Mouse (Mus musculus) thymus, postnatal 14 days (tissue): ENCODE results near the gene Capn12.
A peak's percentile ranks its signal among the peaks of the same experiment; 100 is the strongest.
"Not testable (repeated sequence)": the region's sequence is repeated elsewhere in the genome, so short reads cannot be mapped to it uniquely, and the experiment has no call there.

Experiments used
- DNase-seq: peaks from one replicate; pipeline ENCODE4 v3.0.0; 2021

Capn12 gene

GRCm38 (mm10) chr7:28879606-28880005 lies 1.6 kb upstream of the Capn12 start:
- DNase-seq: peak; percentile 61

DNA sequence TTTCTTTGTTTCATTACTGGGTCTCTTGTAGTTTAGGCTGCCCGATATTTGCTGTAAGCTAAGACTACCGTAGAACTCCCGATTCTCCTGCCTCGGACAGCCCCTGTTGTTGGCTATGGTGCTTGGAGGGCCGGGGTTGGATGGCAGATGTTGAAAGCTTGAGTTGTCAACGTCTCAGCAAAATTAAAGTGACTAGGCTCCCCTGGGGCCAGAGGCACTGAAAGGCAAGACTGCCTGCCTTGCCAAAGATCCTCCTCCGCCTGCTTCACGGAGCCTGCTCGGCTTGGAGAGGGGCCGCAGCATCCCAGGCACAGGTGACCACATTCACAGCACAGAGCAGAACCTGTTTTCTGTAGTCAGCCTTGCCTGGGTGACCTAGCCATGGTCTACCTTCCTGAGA lies 668 bp upstream of the Capn12 start:
- no peak for DNase-seq

DNA sequence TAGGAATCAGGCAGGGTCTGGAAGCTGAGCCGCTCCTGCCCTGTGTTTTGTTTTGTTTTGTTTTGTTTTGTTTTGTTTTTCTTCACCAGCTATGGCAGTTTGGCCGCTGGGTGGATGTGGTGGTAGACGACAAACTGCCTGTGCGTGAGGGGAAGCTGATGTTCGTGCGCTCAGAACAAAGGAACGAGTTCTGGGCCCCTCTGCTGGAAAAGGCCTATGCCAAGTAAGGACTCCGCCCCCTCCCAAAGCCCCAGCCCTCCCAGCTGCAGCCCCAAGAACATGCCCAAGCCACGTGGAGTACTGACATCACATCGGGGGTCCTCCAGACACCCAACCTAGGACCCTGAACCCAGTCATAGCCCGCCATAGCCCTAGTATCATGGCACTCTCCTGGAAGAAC lies 1.8 kb downstream of the Capn12 start:
- peak; percentile 51 for DNase-seq

- not testable (repeated sequence) for DNase-seq
These were observed 2.5 kb downstream of the Capn12 start for GRCm38 (mm10) chr7:28883704-28884103.

GRCm38 (mm10) chr7:28886486-28886885 lies 5.3 kb downstream of the Capn12 start:
- peak; percentile 15 for DNase-seq

GRCm38 (mm10) chr7:28888701-28889161 lies 7.5 kb downstream of the Capn12 start:
- DNase-seq: peak; percentile 9

- no peak for DNase-seq
These were observed 11.4 kb downstream of the Capn12 start for GRCm38 (mm10) chr7:28892601-28893000.

DNA sequence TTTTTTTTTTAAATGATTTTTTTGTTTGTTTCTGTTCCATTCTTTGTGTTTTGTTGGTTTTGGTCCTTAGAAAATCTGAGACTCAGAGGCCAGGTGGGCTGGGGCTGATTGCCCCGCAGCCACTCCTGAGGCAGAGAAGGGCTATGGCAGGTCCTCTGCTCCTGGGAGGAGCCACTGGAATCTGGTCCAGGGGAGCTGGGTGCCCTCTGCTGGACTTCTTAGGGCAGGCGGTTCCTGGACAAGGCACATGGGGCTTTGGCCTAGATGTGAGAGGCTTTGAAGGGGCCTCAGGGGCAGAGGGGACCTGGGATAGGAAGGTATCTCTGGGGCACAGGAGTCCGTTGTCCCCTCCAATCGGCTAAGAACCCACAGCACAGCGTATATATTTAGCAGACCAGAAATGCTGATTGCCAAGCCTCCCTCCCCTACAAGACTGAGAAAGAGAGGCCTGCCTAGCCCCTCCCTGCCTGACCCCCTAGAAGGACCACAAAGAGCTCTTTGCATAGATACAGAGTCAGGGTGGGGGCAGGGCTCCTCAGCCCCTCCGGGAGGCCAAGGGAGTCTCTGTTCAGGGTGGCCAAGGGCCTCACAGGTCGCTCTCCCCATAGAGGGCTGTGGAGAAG lies 12.5 kb downstream of the Capn12 start:
- peak; percentile 37 for DNase-seq

DNA sequence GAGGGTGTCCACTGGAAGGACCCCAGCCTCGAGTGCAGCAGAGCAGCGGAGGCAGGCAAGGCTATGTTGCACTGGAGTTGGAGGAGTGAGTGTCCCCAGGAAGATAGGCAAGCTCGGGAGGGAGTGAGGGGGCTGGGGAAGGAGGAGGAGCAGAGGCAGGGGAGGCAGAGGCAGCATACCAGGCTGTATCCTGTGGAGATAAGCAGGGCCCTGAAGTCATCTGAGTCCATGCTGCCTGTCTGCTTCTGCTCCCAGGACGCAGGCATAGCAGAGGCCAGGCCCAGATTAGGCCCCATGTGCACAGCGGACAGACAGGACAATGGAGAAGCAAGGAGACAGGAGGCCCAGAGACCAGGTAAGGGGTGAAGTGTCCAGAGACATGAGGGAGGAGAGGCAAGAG lies 13.7 kb downstream of the Capn12 start:
- DNase-seq: no peak

DNA sequence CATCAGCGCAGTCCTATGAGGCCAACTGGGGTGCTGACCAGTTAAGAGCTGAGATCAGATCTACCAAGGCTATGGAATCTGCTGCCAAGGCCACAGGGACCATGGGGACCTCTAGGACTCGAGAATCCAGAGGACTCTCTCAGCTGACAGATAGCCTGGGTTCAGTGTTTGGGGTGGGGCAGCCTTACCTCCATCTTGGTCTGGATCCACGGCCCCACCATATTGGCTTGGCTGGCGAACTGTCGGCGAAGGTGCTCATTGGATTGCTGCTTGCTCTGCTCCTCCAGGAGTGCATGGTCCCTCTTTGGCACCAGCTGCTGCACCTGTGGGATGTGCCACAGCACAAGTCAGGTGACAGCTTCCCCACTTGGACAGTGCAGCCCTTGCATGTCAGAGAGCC lies 16.4 kb downstream of the Capn12 start:
- DNase-seq: no peak

DNA sequence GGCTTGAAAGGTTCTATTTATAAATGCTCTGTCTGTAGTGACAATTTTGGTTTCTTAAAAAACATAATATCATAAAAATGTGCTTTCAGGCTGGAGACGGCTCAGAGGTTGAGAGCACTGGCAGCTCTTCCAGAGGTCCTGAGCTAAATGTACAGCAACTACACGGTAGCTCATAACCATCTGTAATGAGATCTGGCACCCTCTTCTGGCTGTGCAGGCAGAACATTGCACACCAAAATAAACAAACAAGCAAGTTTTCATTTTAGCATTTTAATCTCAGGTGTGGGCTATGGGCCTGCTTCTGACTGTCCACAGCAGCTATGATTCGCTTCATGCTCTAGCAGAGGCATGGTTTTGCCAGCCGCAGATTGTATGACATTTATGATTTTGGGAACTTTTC lies 18.8 kb downstream of the Capn12 start:
- peak; percentile 20 for DNase-seq

GRCm38 (mm10) chr7:28901311-28902125 lies 20.3 kb downstream of the Capn12 start:
- no peak for DNase-seq

- DNase-seq: no peak
These were observed 21.0 kb downstream of the Capn12 start for GRCm38 (mm10) chr7:28902180-28902579.

DNA sequence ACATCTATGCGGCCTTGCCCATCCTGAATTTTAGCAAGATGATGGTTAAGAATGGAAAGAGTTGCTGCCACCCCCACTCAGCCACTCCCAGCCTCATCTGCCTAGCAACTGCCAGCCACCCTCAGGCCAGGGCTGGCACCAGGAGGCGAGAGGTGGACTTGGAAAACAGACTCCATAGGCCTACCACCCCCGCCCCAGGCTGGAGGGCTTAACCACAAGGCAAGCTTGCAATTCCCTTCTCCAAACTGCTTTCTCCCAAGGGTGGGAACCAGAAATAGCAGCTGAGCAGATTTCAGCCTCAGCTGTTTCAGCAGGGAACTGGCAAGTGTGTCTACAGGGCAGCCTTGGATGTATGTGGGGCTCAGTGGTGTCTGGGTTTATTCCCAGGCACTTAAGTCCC lies 21.6 kb downstream of the Capn12 start:
- DNase-seq: no peak

DNA sequence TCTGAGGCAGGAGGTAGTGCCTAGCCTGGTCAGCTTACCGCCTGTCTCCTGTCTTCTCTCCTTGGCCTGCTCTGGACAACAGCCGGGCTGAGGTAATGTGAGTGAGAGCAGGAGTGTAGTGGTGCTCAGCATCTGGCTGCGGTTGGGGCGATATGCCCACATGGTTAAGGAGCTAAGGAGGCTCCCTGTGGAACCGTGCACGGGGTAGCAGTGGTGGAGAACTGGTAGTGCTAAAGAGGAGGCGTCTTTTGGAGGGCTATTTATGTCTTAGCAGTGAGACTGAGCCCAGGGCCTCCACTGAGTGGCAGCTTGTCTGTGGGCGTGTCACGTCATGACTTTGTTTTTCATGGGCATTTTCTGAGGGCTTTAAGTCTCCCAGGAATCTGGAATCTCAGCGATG lies 22.6 kb downstream of the Capn12 start:
- no peak for DNase-seq

GRCm38 (mm10) chr7:28907195-28907594 lies 26.0 kb downstream of the Capn12 start:
- no peak for DNase-seq

GRCm38 (mm10) chr7:28911632-28912031 lies 30.4 kb downstream of the Capn12 start:
- no peak for DNase-seq

DNA sequence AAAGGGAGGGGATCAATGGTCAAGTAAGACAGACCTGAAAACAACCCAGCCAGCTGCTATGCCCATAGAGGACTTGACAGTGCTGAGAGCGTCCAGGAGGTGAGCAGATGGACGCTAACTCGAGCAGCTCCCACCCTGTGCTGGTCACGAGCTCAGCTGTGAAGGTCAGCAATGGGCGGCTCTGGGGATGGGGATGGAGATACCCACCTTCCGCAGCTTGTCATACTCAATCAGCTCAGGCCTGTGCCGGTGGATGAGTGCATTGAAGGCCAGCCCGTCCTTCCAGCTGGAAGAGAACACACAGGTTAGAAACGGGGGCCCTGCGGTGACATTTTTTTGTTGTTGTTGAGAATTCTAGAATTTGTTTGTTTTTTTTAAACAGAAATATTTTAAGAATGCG lies 31.9 kb downstream of the Capn12 start:
- DNase-seq: no peak

DNA sequence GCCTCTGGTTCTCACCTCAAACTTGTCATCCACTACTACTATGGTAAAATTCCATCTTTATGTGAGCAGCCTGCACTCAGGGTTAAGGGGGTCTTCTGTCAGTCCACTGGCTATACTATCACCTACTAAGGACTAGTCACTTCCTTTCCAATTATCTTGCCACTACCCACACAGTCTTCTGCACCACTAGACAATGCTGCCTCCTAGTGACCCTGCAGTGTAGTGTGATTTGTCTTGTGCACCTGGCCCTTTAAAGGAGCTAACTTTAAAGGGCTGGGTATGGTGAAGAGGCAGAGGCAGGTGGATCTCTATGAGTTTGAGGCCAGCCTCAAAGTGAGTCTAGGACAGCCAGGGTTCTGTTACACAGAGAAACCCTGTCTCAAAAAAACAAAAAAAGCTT lies 35.3 kb downstream of the Capn12 start:
- DNase-seq: peak; percentile 36

DNA sequence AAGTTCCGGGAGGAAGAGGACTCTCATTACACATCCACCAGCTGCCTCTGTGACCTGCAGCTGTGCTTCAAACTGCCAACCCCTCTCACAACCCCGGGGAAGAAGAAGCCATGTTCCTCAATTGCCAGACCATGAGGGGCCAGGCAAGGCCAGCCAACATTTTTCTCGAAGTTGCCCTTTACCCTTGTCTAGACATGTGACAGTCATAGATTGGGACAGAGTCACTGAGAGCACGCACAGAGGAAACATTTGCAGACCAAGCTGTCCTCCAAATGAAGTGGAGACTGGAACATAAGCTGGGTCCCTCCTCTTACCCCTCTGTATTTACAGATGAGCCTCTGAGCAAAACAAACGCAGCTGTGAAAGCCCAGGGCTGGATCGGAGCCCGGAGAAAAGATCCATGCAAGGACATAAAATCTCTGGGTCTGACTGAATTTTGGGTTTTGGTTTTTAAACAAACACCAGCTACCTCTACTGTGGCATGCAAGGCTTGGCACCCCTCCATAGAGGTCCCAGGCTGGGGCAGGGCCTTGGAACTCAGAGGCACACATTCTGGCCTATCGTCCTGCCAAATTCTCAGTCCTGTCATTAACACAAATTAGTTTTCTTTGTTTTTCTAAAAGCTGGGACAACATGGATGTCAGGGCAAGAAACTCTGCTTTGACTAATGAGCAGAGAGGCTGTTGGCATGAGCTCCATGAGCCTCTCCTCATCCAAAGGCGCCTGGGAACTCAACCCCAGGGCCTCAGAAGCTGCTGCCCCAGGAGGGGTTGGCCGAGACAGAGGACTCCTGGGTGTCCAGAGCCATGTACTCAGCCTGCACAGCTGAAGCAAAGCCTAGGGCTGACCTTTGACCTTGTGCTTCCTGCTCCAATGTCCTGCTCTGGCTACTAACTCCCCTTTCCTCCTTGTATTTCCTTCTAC lies 36.5 kb downstream of the Capn12 start:
- DNase-seq: no peak

GRCm38 (mm10) chr7:28918540-28918939 lies 37.3 kb downstream of the Capn12 start:
- DNase-seq: no peak

- DNase-seq: no peak
These were observed 38.6 kb downstream of the Capn12 start for GRCm38 (mm10) chr7:28919815-28920214.

DNA sequence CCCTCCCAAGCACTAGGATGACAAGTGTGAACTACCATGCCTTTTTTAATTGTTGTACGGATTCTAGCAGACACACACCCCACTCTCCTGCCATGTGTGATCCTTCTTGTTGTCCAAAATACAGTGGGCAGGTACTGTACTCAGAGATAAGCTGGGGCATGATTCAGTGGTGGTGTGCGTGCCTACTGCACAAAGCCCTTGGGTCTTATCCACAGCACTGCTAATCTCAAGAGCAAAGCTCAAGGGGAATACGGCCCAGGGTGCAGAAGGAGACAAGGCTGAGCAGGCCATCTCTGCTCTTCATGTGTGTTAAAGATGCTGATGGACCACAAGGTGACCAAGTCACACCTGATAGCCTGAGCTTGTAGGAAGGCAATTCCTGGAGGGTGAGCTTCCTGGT lies 40.0 kb downstream of the Capn12 start:
- DNase-seq: no peak
